Mouse (Mus musculus) heart, adult 10 weeks (tissue): ENCODE measurements around the gene Cmbl. TPM values are rescaled to one million over a fixed set of nuclear protein-coding genes. Genes with fewer than 3 reads are reported as not detected.

ENCODE experiments used
- polyA plus RNA-seq: library from polyadenylated mRNA; stranded (reverse); fragments of 350-450 nt; fragmentation: Illumina TruSeq; extraction: RNeasy Lipid Tissue Mini Kit (QIAGEN cat#74804); gene quantifications from one replicate; pipeline ENCODE4 v1.2.3, GENCODE M21; 2014; ENCODE audit warnings: low read depth, low replicate concordance

Cmbl gene
- polyA plus RNA-seq = 64.9 TPM

DNA sequence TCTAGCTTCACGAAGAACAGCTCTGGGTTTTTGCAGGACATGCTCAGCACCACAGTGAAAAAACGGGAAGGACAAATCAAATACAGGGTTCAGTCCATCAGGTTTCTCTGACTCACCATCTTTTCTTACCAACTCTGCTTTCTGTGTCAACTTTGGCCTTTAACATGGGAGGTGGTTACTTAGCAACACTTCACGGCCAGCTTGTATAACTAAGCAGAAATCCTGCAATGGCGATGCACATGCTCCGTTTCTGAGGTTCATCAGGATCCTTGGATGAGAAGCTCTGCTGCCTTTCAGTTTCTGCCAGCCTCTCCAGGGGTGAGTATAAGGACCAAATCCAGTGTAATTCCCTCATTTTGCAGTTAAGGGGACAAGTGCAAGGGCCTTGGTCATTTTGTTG, at the start of gene Cmbl:
Gene Cmbl (plus strand): TSS at position 206 of the 400 bp plus-strand sequence.

DNA sequence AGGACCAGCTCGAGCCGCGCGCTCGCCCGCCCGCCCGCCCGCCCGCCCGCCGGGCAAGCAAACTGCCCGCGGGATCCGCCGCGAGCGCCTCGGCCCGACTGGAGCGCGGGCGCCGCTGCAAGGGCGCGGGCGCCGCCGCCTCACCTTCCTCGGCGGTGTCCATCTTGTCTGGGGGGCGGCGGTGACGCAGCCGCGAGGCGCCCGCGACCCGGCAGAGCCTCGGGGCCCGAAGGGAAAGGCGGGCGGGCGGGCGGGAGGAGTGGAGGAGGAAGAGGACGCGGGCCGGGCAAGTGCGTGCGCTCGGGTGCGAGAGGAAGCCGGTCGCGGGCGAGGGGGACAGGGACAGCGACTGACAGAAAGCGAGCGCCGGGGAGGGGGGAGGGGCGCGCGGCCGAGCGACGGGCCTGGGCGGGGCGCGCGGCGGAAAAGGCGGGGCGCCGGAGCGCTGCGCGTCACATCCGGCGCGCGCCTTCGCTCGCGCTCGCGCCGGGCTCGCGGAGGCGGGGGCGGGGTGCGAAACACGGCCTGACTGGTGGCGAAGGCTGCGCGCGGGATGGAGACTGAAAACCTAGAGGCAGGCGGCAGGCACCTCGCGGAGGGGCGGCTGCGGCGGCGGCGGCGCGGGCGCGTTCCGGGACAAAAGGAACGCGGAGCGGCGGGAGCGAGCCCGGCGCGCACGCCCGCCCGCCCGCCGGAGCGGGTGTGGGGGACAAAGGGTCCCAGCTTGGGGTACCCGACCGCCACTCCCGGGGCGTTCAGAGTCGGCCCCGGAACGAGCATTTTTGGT, 34.3 kb upstream of the Cmbl start, which contains the start of gene March6:
Gene March6 (minus strand): TSS at position 395 of the 787 bp plus-strand sequence.

GRCm38 (mm10) chr15:31601646-31602374, 36.6 kb downstream of the Cmbl start, which contains the start of the genes Cct5 and Fam173b:
Gene Cct5 (minus strand): TSS chr15:31601804.
Gene Fam173b (plus strand): TSS chr15:31601852.

Other genes starting within 250 kb of the Cmbl start
- gene Ankrd33b, start 197.7 kb upstream of the Cmbl start, polyA plus RNA-seq = 19.7 TPM
- gene Ropn1l, start 111.7 kb upstream of the Cmbl start, polyA plus RNA-seq = not detected
- 67.4 TPM for gene March6, start 34.3 kb upstream of the Cmbl start, polyA plus RNA-seq
- 166 TPM for gene Cct5, start 36.4 kb downstream of the Cmbl start, polyA plus RNA-seq
- gene Fam173b, start 36.5 kb downstream of the Cmbl start, polyA plus RNA-seq = 23.7 TPM